Mouse (Mus musculus) cortical plate, adult 2 months (tissue): ENCODE data around the gene Pah.

Source experiments
- CTCF ChIP-seq: fragments of 200-500 bp; IDR thresholded peaks from 2 replicates; pipeline ENCODE4 v1.5.1; 2011; ENCODE audit warnings: mild to moderate bottlenecking, control low read depth, low read length; ENCODE audit not compliant: insufficient read depth; ENCODE audit errors: extremely low read depth
- POLR2A ChIP-seq: fragments of 200-500 bp; IDR thresholded peaks from 2 replicates; pipeline ENCODE4 v1.6.1; 2011; ENCODE audit warnings: mild to moderate bottlenecking, low read length, control low read depth; ENCODE audit not compliant: insufficient read depth; ENCODE audit errors: extremely low read depth

- TF ChIP-seq CTCF (no peak), POLR2A (no peak)
Observed at GRCm38 (mm10) chr10:87477895-87478294, 43.7 kb upstream of the Pah start.
